Mouse (Mus musculus) small intestine, adult 2 months (tissue): ENCODE measurements around the gene Pttg1ip.

Source experiments
- CTCF ChIP-seq: fragments of 200-500 bp; IDR thresholded peaks from 2 replicates; pipeline ENCODE4 v1.5.1; 2012; ENCODE audit warnings: low read depth, mild to moderate bottlenecking, control low read depth, inconsistent platforms, low read length, moderate library complexity, mixed read lengths; ENCODE audit not compliant: insufficient replicate concordance, insufficient read length; ENCODE audit errors: extremely low read depth
- POLR2A ChIP-seq: fragments of 200-500 bp; IDR thresholded peaks from 2 replicates; pipeline ENCODE4 v1.6.1; 2012; ENCODE audit warnings: low read depth, mild to moderate bottlenecking, control low read depth, inconsistent platforms, low read length, moderate library complexity

- no peak for TF ChIP-seq CTCF
- no peak for TF ChIP-seq POLR2A
These were observed 20.7 kb upstream of the Pttg1ip start for GRCm38 (mm10) chr10:77560830-77561229.
